Mouse (Mus musculus) megakaryocyte, embryonic 14.5 days (primary cell): ENCODE measurements at regions not wholly inside any gene's neighbourhood (a gene's known extent, or its start where the extent isn't known, plus 50 kb on each side); places are given as distances from the start of the nearest gene placed in this dataset.

Experiments used
- H3K27me3 ChIP-seq: replicated peaks from 2 replicates; pipeline ENCODE3; 2012; ENCODE audit warnings: inconsistent platforms
- H3K36me3 ChIP-seq: replicated peaks from 2 replicates; pipeline ENCODE3; 2012; ENCODE audit warnings: low read length, inconsistent platforms, mixed read lengths
- H3K4me1 ChIP-seq: 2 replicates; pipeline ENCODE4 v1.6.1; 2012; ENCODE audit warnings: inconsistent platforms
- H3K4me3 ChIP-seq: replicated peaks from 2 replicates; pipeline ENCODE3; 2012; ENCODE audit warnings: moderate library complexity, mild to moderate bottlenecking, inconsistent platforms
- H3K9me3 ChIP-seq: 2 replicates; pipeline ENCODE4 v1.6.1; 2012; ENCODE audit warnings: inconsistent platforms
- FLI1 ChIP-seq: IDR thresholded peaks from 2 replicates; pipeline ENCODE4 v1.6.1; 2012; ENCODE audit warnings: low read length, inconsistent platforms, mixed read lengths
- GATA1 ChIP-seq: IDR thresholded peaks from 3 replicates; pipeline ENCODE4 v1.6.1; 2012; ENCODE audit warnings: mixed read lengths, low read length, inconsistent platforms, borderline replicate concordance

- Histone ChIP-seq H3K4me1 (no peaks in the 10 kb centered on the region), H3K36me3 (no peaks in the 10 kb centered on the region)
Measured at GRCm38 (mm10) chr11:17324651-17325050, 67.3 kb downstream of the C1d start.

GRCm38 (mm10) chr11:17325731-17326646 is 68.6 kb downstream of the C1d start:
- TF ChIP-seq GATA1: no peak
- no peak for TF ChIP-seq FLI1
- Histone ChIP-seq H3K9me3 (no peaks in the 10 kb centered on the region), H3K4me3 (no peak overlapping the region), H3K27me3 (no peaks in the 10 kb centered on the region), H3K36me3 (no peaks in the 10 kb centered on the region), H3K4me1 (no peaks in the 10 kb centered on the region)

More at GRCm38 (mm10) chr11:17324651-17325050, 67.3 kb downstream of the C1d start:
- Histone ChIP-seq H3K27me3 (no peaks in the 10 kb centered on the region), H3K4me3 (no peak overlapping the region), H3K9me3 (no peaks in the 10 kb centered on the region)
- TF ChIP-seq FLI1 (no peak), GATA1 (no peak)

- no peaks in the 10 kb centered on the region for H3K9me3 ChIP-seq
- no peaks in the 10 kb centered on the region for H3K27me3 ChIP-seq
- no peaks in the 10 kb centered on the region for H3K4me1 ChIP-seq
- H3K36me3 ChIP-seq: no peaks in the 10 kb centered on the region
- no peak for TF ChIP-seq GATA1
- TF ChIP-seq FLI1: no peak
- no peak overlapping the region for H3K4me3 ChIP-seq
Measured at GRCm38 (mm10) chr11:17326695-17327094, 69.3 kb downstream of the C1d start.

GRCm38 (mm10) chr11:17351476-17351875 is 94.1 kb downstream of the C1d start:
- H3K9me3 ChIP-seq: no peaks in the 10 kb centered on the region
- no peak overlapping the region for H3K4me3 ChIP-seq
- H3K27me3 ChIP-seq: no peaks in the 10 kb centered on the region
- no peaks in the 10 kb centered on the region for H3K4me1 ChIP-seq
- TF ChIP-seq FLI1 (no peak), GATA1 (no peak)
- no peaks in the 10 kb centered on the region for H3K36me3 ChIP-seq

GRCm38 (mm10) chr11:17352148-17353130 is 95.1 kb downstream of the C1d start:
- Histone ChIP-seq H3K4me3 (no peak overlapping the region), H3K36me3 (no peaks in the 10 kb centered on the region), H3K27me3 (no peaks in the 10 kb centered on the region), H3K9me3 (no peaks in the 10 kb centered on the region), H3K4me1 (no peaks in the 10 kb centered on the region)
- TF ChIP-seq FLI1 (no peak), GATA1 (no peak)

- Histone ChIP-seq H3K4me3 (no peak overlapping the region), H3K27me3 (no peaks in the 10 kb centered on the region), H3K36me3 (no peaks in the 10 kb centered on the region), H3K4me1 (no peaks in the 10 kb centered on the region), H3K9me3 (no peaks in the 10 kb centered on the region)
- no peak for TF ChIP-seq GATA1
- TF ChIP-seq FLI1: no peak
Measured at GRCm38 (mm10) chr11:17359698-17360254, 102.4 kb downstream of the C1d start.

GRCm38 (mm10) chr11:17377859-17378258 is 120.5 kb downstream of the C1d start:
- no peaks in the 10 kb centered on the region for H3K4me1 ChIP-seq
- H3K9me3 ChIP-seq: no peaks in the 10 kb centered on the region
- TF ChIP-seq GATA1: no peak
- TF ChIP-seq FLI1: no peak
- H3K36me3 ChIP-seq: no peaks in the 10 kb centered on the region
- H3K27me3 ChIP-seq: no peaks in the 10 kb centered on the region
- H3K4me3 ChIP-seq: no peak overlapping the region

- no peak overlapping the region for H3K4me3 ChIP-seq
- H3K9me3 ChIP-seq: no peaks in the 10 kb centered on the region
- H3K36me3 ChIP-seq: no peaks in the 10 kb centered on the region
- TF ChIP-seq GATA1 (no peak), FLI1 (no peak)
- no peaks in the 10 kb centered on the region for H3K4me1 ChIP-seq
- H3K27me3 ChIP-seq: no peaks in the 10 kb centered on the region
Measured at GRCm38 (mm10) chr11:17386756-17387155, 129.4 kb downstream of the C1d start.

GRCm38 (mm10) chr11:17393832-17394231 is 136.5 kb downstream of the C1d start:
- Histone ChIP-seq H3K4me3 (no peak overlapping the region), H3K4me1 (no peaks in the 10 kb centered on the region), H3K27me3 (no peaks in the 10 kb centered on the region), H3K9me3 (no peaks in the 10 kb centered on the region), H3K36me3 (no peaks in the 10 kb centered on the region)
- no peak for TF ChIP-seq GATA1
- TF ChIP-seq FLI1: no peak

GRCm38 (mm10) chr11:17414531-17414930 is 157.2 kb downstream of the C1d start:
- no peaks in the 10 kb centered on the region for H3K36me3 ChIP-seq
- no peaks in the 10 kb centered on the region for H3K9me3 ChIP-seq
- H3K4me3 ChIP-seq: no peak overlapping the region
- TF ChIP-seq FLI1: no peak
- TF ChIP-seq GATA1: no peak
- no peaks in the 10 kb centered on the region for H3K27me3 ChIP-seq
- H3K4me1 ChIP-seq: no peaks in the 10 kb centered on the region
